Mouse (Mus musculus): ENCODE data around the gene Ulk4.

DNA sequence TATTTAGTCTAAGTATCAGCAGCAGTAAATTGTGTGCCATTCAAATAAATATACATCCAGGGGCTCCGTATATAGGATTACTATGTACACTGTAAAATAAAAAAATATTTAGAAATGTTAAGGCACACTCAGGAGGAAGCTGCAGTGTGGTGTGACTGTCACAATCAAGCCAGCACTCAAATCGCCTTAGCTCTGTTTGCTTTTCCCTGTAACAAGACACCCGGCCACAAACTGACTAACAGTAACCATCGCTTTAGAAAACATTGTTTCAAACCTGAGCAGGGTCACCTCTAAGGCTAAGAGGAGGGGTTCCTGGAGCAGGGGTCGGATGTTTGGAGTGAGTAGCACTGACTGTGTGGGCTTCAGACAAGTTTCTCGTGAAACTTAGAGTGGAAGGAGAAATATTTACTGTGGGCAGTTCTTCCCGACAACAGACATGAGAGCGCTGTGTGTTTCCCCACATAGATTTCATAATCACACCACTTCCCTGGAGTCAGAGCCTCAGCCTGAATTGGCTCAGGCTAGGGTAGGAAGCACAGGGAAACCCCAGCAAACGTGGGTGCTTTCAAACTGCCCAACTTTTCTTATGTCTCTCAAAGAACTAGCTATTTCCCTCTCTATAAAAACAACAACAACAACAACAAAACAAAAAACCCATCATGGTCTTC, 349.9 kb downstream of the Ulk4 start:
- no peak for TF ChIP-seq POLR2A (IDR thresholded peaks at IDR 0.05; ENCODE audit: borderline replicate concordance, extremely low read depth, low read depth, low read length)
- no peak for TF ChIP-seq CTCF (IDR thresholded peaks at IDR 0.05; ENCODE audit: insufficient read depth, low read length)

Data from lung, adult 2 months (tissue).